Mouse (Mus musculus) midbrain, embryonic 16.5 days (tissue): ENCODE measurements at regions not wholly inside any gene's neighbourhood (a gene's known extent, or its start where the extent isn't known, plus 50 kb on each side); places are given as distances from the start of the nearest gene placed in this dataset.

Experiments
- ATAC-seq: fragments of 200-750 bp; cut with Nextera tagmentation; 2 replicates; pipeline ENCODE4 v1.8.0; 2017; ENCODE audit warnings: moderate TSS enrichment
- H3K27ac ChIP-seq: fragments of 300-500 bp; sonication (generic); 2 replicates; pipeline ENCODE4 v1.5.1; 2014; ENCODE audit warnings: mild to moderate bottlenecking, low read length, mixed read lengths
- H3K27me3 ChIP-seq: fragments of 300-500 bp; sonication (generic); 2 replicates; pipeline ENCODE4 v1.6.1; 2014; ENCODE audit warnings: low read depth, low read length, mixed read lengths; ENCODE audit not compliant: control insufficient read depth, insufficient read depth
- H3K36me3 ChIP-seq: fragments of 300-500 bp; sonication (generic); 2 replicates; pipeline ENCODE4 v1.6.1; 2014; ENCODE audit warnings: mild to moderate bottlenecking, low read length, moderate library complexity, mixed read lengths; ENCODE audit not compliant: control insufficient read depth, insufficient read depth
- H3K4me1 ChIP-seq: fragments of 300-500 bp; sonication (generic); 2 replicates; pipeline ENCODE4 v1.6.1; 2014; ENCODE audit warnings: mild to moderate bottlenecking, low read length, mixed read lengths; ENCODE audit not compliant: control insufficient read depth, insufficient read depth
- H3K4me2 ChIP-seq: fragments of 300-500 bp; sonication (generic); 2 replicates; pipeline ENCODE4 v1.6.1; 2014; ENCODE audit warnings: mild to moderate bottlenecking, low read length, mixed read lengths
- H3K4me3 ChIP-seq: fragments of 300-500 bp; sonication (generic); 2 replicates; pipeline ENCODE4 v1.5.1; 2014; ENCODE audit warnings: low read depth, mild to moderate bottlenecking, low read length, moderate library complexity, mixed read lengths
- H3K9ac ChIP-seq: fragments of 300-500 bp; sonication (generic); 2 replicates; pipeline ENCODE4 v1.6.1; 2014; ENCODE audit warnings: low read depth, low read length, mixed read lengths
- H3K9me3 ChIP-seq: fragments of 300-500 bp; sonication (generic); replicated peaks from 2 replicates; pipeline ENCODE4 v1.6.1; 2014; ENCODE audit warnings: mild to moderate bottlenecking, low read length, mixed read lengths; ENCODE audit not compliant: control insufficient read depth, poor library complexity, severe bottlenecking
- WGBS: fragments of 180-500 bp; shearing (Covaris S2); extraction: QIAGEN DNeasy Blood & Tissue Kit; methylation state at CpG from one replicate; pipeline ENCODE4 v1.1.7; 2014; 5-methylcytosine and 5-hydroxymethylcytosine counted together

DNA sequence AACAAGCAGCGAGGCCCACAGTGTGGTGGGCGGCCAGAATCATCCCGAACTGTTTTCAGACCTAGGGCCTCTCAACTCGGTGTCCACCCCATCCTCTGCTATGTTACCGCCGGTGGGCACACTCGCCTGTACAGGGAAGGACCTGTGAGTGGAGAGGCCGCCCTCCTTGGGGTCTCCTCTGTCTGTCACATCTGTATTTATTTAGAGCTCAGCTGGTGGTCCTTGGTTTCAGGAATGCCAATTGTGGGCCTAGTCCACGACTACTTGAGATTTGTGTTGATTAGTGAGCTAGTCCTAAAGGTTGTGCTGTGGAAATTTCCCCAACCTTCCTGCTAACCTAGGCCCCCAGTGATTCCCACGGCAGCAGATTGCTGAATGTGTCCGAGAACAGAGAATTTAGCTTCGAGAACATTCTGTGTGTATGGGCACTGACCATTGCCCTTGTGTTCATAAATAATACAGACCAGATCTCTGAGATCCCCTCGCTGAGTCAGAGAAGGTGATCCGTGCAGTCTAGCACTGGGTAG is 113.1 kb upstream of the Six2 start:
- Histone ChIP-seq H3K9me3 (no peaks in the 10 kb centered on the region), H3K36me3 (no peaks in the 10 kb centered on the region), H3K4me3 (no peak overlapping the region), H3K27me3 (peaks cover 58% of the 10 kb centered on the region), H3K9ac (no peak overlapping the region), H3K4me1 (peaks cover 14% of the 10 kb centered on the region), H3K27ac (no peak overlapping the region), H3K4me2 (no peak overlapping the region)
- no peak for ATAC-seq
- WGBS = 40% methylated on average over 14 of the region's 14 CpGs

DNA sequence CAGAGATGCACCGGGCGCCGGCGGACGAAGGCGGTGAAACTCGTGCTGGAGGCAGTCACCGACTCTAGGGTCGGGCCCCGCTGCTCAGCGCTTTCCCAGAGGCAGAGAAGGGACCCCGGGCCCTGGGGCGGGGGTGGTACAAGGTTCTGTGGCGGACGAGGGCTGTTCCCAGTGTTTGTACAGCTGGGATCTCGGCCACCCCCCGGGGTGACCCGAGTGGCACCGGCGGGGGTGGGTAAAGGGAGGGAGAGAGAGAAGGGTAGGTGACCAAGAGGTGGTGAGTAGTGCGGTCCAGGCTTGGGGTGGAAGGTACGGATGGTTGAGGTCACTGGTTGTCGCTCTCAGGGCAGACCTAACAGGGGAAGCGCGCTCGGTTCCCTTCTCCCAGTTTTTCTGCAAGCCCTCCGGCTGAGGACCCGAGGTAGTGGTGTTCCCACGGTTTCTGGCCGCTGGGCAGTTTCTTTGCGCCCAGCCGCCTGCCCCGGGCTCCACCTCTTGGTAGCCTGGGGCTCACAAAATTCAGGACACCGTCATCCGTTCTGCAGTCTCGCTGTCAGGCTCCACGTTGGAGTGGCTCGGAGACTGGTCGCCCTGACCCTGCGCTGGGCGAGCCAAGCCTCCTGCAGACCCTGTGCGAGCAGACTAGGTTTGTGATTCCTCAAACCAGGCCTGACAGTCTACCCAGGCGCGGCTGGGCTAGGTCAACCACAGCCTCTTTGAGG is 112.4 kb upstream of the Six2 start:
- H3K9ac ChIP-seq = no peak overlapping the region
- peaks cover 57% of the 10 kb centered on the region for H3K27me3 ChIP-seq
- H3K9me3 ChIP-seq = no peaks in the 10 kb centered on the region
- H3K4me3 ChIP-seq = peak overlapping the region; percentile 37
- peak; percentile 42; the same call in 1 of the 2 replicates for ATAC-seq
- H3K4me2 ChIP-seq = peak overlapping the region; percentile 76
- H3K4me1 ChIP-seq = peaks cover 14% of the 10 kb centered on the region
- no peaks in the 10 kb centered on the region for H3K36me3 ChIP-seq
- 3% methylated on average over 44 of the region's 44 CpGs for WGBS
- no peak overlapping the region for H3K27ac ChIP-seq

DNA sequence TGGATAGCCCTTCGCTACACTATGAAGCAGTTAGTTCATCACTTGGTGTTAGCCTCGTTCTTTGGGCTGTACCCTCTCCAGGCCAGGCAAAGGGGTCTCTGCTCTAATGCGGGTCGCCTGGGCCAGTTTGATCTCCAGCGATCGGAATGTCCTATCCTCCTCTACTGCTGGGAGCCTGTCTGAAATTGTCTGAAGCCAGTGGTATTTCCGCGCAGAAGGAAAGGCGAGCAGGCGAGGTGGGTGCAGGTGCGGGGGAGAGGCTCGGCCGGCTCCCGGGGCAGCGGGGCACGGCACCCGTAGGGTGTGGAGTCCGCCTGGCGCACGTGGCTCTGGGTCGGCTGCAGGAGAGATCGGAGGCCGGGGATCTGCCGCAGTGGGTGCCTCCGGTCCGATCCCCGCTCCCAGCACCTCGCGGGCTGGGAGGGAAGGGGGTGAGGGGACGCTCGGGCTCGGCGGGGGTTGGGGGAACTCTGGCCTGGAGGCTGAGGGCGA is 111.8 kb upstream of the Six2 start:
- Histone ChIP-seq H3K4me2 (peak overlapping the region; percentile 76), H3K9ac (no peak overlapping the region; the same call in 1 of the 2 replicates), H3K27me3 (peaks cover 53% of the 10 kb centered on the region), H3K36me3 (no peaks in the 10 kb centered on the region), H3K4me1 (peaks cover 14% of the 10 kb centered on the region), H3K27ac (no peak overlapping the region), H3K4me3 (peak overlapping the region; percentile 37), H3K9me3 (no peaks in the 10 kb centered on the region)
- WGBS = under 1% methylated on average over 34 of the region's 34 CpGs
- peak; percentile 42; the same call in 1 of the 2 replicates for ATAC-seq

DNA sequence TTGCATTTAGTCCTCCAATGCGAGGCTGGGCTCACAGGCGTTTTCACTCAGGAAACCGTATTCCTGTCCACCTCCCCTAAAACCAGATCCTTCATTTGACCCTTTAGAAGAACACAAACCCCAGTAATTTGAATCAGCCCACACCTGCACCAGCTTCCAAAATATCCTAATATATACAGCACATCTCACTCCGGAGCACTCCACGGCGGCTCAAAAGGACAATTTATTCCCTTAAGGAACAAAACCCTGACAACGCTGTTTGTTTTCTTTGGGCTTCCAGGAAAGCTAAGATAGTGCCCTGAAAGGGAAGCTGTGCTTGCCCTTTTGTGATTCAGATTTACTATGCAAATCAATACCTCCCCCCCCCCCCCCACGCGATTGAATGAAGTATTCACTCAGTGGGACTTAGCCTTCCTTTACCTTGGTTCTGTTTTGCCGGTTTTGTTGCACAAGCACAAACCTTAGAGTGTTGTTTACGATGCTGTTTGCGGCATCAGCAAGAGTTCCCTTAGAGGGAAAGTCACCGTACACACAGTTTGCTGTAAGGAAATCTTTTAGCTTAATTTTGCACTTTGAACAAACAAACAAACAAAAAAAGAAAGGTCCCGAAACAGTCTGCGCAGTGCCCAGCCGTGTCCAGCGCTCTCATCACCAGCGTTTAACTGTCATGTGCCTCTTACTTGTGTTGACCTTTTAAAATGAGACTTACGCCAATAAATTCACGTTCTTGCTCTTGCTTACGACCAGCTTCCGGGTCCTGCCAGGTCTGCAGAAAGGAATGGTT is 111.2 kb upstream of the Six2 start:
- no peaks in the 10 kb centered on the region for H3K9me3 ChIP-seq
- H3K9ac ChIP-seq = no peak overlapping the region
- H3K36me3 ChIP-seq = no peaks in the 10 kb centered on the region
- ATAC-seq = no peak
- peak overlapping the region; percentile 76 for H3K4me2 ChIP-seq
- H3K27me3 ChIP-seq = peaks cover 50% of the 10 kb centered on the region
- peaks cover 14% of the 10 kb centered on the region for H3K4me1 ChIP-seq
- H3K27ac ChIP-seq = no peak overlapping the region
- peak overlapping the region; percentile 37 for H3K4me3 ChIP-seq
- WGBS = under 1% methylated on average over 21 of the region's 22 CpGs

DNA sequence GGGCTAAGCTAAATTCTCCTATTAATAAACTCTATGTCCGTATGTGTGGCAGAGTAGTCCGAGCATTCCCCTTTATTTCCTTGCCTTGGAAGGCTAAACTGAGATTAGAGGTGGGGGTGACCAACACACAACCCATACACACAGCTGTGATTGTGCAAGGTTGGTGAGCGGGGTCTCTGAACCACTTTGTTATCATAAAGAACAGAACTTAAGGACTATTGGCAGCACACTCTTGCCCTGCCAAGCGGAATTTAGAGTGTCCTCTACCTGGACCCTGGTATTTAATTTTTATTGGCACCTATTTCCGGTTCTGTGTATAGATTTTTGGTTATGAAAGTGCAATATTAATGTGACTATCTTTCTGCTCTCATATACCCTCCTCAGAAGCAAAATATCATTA is 109.7 kb upstream of the Six2 start:
- ATAC-seq = no peak
- Histone ChIP-seq H3K4me1 (peaks cover 14% of the 10 kb centered on the region), H3K9me3 (no peaks in the 10 kb centered on the region), H3K4me3 (no peak overlapping the region), H3K27me3 (peaks cover 44% of the 10 kb centered on the region), H3K4me2 (no peak overlapping the region), H3K27ac (no peak overlapping the region), H3K9ac (no peak overlapping the region), H3K36me3 (no peaks in the 10 kb centered on the region)
- WGBS = 66% methylated on average over 5 of the region's 5 CpGs

DNA sequence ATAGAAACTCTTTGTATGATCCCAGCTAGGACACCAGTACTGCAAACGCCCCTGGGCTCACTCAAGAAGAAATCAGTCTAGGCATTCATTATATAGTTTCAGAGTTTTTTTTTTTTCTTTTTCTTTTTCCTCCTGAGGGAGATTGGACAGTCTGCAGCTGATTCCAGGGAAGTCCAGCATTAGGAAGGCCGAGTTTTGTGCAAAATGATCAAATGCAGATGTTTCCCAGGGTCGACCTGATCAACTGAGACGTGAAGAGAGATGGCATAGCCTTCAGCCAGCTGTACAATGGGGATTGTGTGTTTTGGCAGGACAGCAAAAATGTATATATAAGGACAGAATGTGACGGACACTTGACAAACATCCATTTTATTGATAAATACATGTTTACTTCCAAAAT is 107.7 kb upstream of the Six2 start:
- no peak for ATAC-seq
- Histone ChIP-seq H3K27ac (no peak overlapping the region), H3K9ac (no peak overlapping the region), H3K9me3 (no peaks in the 10 kb centered on the region), H3K36me3 (no peaks in the 10 kb centered on the region), H3K27me3 (peaks cover 25% of the 10 kb centered on the region), H3K4me3 (no peak overlapping the region), H3K4me1 (peaks cover 14% of the 10 kb centered on the region), H3K4me2 (no peak overlapping the region)
- 65% methylated on average over 5 of the region's 5 CpGs for WGBS

DNA sequence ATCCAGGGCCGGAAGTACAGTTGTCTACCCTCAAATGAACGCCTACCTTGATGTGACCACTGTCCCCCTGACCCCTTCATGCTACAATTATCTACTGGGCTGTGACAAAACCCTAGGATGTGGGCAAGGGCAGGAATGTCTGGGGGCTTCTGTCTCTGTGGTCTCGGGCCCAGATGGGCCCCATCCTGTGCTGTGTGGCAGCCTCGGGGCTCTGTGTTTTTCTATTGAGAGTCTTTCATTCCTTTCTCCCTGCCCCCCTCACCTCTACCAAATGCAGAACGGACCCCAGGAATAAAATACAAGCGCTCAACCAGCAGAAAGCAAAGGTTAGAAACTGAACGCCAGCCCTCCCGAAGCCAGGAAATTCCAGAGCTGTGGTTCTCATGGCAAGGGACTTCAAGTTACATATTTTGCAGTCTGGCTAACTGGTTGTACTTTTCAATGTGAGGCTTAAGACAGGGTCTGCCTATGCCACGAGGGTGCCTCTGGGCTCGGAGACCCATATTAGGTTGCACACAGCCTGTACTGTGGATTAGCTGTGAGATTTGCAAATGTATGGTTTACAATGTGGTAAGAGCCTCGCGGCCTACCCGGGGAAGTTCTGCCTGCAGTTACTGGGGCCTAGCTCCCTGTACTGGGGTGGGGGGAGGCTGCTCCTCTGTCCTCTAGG is 97.7 kb upstream of the Six2 start:
- ATAC-seq = no peak
- 48% methylated on average over 13 of the region's 13 CpGs for WGBS
- H3K9me3 ChIP-seq = no peaks in the 10 kb centered on the region; the same call in 1 of the 2 replicates
- H3K4me3 ChIP-seq = no peak overlapping the region
- no peak overlapping the region for H3K27ac ChIP-seq
- H3K4me2 ChIP-seq = no peak overlapping the region
- H3K9ac ChIP-seq = no peak overlapping the region
- H3K4me1 ChIP-seq = no peaks in the 10 kb centered on the region
- no peaks in the 10 kb centered on the region for H3K27me3 ChIP-seq
- no peaks in the 10 kb centered on the region for H3K36me3 ChIP-seq

DNA sequence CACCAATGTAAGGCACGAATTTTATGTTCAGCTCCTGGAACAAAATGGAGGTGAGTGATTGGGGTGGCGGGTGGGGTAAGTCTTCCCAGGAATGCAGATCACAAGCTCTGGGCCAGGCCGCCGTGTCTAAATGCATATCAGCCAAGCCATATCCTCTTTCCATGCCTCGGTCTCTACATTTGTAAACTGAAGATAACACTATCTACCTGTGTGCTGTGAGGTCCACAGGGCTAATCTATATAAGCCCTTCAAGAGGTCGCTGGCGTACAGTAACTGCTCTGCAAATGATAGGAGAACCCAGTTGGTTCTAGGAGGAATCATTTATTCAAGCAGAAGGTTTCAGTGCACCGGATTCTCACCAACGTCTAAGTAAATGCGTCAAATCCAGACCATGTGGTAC is 92.4 kb upstream of the Six2 start:
- WGBS = 91% methylated on average over 10 of the region's 10 CpGs

More for the DNA sequence above, 92.4 kb upstream of the Six2 start:
- ATAC-seq = no peak
- no peak overlapping the region for H3K27ac ChIP-seq
- H3K4me2 ChIP-seq = no peak overlapping the region
- H3K9me3 ChIP-seq = no peaks in the 10 kb centered on the region; the same call in 1 of the 2 replicates
- H3K36me3 ChIP-seq = no peaks in the 10 kb centered on the region
- no peak overlapping the region for H3K4me3 ChIP-seq
- peaks cover 5% of the 10 kb centered on the region for H3K4me1 ChIP-seq
- no peak overlapping the region for H3K9ac ChIP-seq
- H3K27me3 ChIP-seq = no peaks in the 10 kb centered on the region
